Mouse (Mus musculus) cerebellum, adult (tissue): ENCODE measurements around the gene H13.
A peak's percentile ranks its signal among the peaks of the same experiment; 100 is the strongest.
"Not testable (repeated sequence)": the region's sequence is repeated elsewhere in the genome, so short reads cannot be mapped to it uniquely, and the experiment has no call there.

ENCODE experiments used
- ATAC-seq: cut with Nextera tagmentation; 2 replicates; pipeline ENCODE4 v1.9.2; 2017; ENCODE audit warnings: mild to moderate bottlenecking, moderate library complexity, mixed read lengths; ENCODE audit not compliant: insufficient number of reproducible peaks, low FRiP score, low TSS enrichment

Gene H13

GRCm38 (mm10) chr2:152657398-152657797 is 11.9 kb upstream of the H13 start:
- ATAC-seq: no peak

- ATAC-seq: no peak
Measured at GRCm38 (mm10) chr2:152661163-152661562, 8.1 kb upstream of the H13 start.

- ATAC-seq: not testable (repeated sequence)
Measured at GRCm38 (mm10) chr2:152666191-152666590, 3.1 kb upstream of the H13 start.

GRCm38 (mm10) chr2:152669639-152670484 is 601 bp downstream of the H13 start:
- peak; percentile 61 for ATAC-seq

- ATAC-seq: no peak
Measured at GRCm38 (mm10) chr2:152670983-152671641, 1.9 kb downstream of the H13 start.

GRCm38 (mm10) chr2:152671642-152671999 is 2.4 kb downstream of the H13 start:
- ATAC-seq: no peak

- ATAC-seq: no peak
Measured at GRCm38 (mm10) chr2:152672166-152672565, 2.9 kb downstream of the H13 start.

GRCm38 (mm10) chr2:152674148-152674547 is 4.9 kb downstream of the H13 start:
- ATAC-seq: no peak

GRCm38 (mm10) chr2:152675252-152675791 is 6.1 kb downstream of the H13 start:
- no peak for ATAC-seq

- ATAC-seq: no peak
Measured at GRCm38 (mm10) chr2:152678302-152678701, 9.0 kb downstream of the H13 start.

GRCm38 (mm10) chr2:152678925-152679324 is 9.7 kb downstream of the H13 start:
- no peak for ATAC-seq

GRCm38 (mm10) chr2:152679701-152680355 is 10.6 kb downstream of the H13 start:
- no peak for ATAC-seq

- no peak for ATAC-seq
Measured at GRCm38 (mm10) chr2:152683086-152683485, 13.8 kb downstream of the H13 start.

- no peak for ATAC-seq
Measured at GRCm38 (mm10) chr2:152686399-152686798, 17.1 kb downstream of the H13 start.

GRCm38 (mm10) chr2:152686806-152687267 is 17.6 kb downstream of the H13 start, which contains the start of gene Mcts2:
Gene Mcts2 (plus strand): TSS chr2:152687035.
- ATAC-seq: peak; percentile 92

GRCm38 (mm10) chr2:152691564-152692217 is 22.4 kb downstream of the H13 start:
- no peak for ATAC-seq

- ATAC-seq: no peak
Measured at GRCm38 (mm10) chr2:152693233-152693632, 24.0 kb downstream of the H13 start.

- no peak for ATAC-seq
Measured at GRCm38 (mm10) chr2:152693735-152694134, 24.5 kb downstream of the H13 start.

GRCm38 (mm10) chr2:152694708-152695107 is 25.4 kb downstream of the H13 start:
- ATAC-seq: no peak

- no peak for ATAC-seq
Measured at GRCm38 (mm10) chr2:152696016-152696415, 26.8 kb downstream of the H13 start.
